Mouse (Mus musculus): ENCODE measurements around the gene Thsd7b.

DNA sequence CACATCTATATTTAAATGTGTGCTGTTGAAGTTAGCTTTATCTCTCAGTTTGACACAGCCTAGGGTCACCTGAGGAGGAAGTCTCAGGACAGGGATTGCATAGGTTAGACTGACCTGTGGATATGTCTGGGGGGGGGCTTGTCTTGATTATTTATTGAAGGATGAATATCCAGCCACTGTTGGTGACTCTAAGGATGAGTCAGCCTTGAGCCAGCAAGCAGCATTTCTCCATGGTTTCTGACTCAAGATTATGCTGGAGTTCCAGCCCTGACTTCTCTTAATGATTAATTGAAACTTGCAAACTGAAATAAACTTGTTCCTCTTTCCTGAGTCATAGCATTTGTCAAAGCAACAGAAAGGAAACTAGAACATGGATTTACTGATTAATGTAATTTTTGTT is 113.4 kb downstream of the Thsd7b start:
- TF ChIP-seq CTCF (IDR thresholded peaks at IDR 0.05), result no peak
- no peak for TF ChIP-seq POLR2A (IDR thresholded peaks at IDR 0.05; ENCODE audit: insufficient read depth, low read depth, low read length)
